Mouse (Mus musculus): ENCODE data around the gene Tlcd2. TPM values are rescaled to one million over a fixed set of nuclear protein-coding genes. Genes with fewer than 3 reads are reported as not detected.
A peak's percentile ranks its signal among the peaks of the same experiment; 100 is the strongest.

Gene Tlcd2
- total RNA-seq, 2 experiments from 2014 or later: 0.56 TPM; not detected in 1

DNA sequence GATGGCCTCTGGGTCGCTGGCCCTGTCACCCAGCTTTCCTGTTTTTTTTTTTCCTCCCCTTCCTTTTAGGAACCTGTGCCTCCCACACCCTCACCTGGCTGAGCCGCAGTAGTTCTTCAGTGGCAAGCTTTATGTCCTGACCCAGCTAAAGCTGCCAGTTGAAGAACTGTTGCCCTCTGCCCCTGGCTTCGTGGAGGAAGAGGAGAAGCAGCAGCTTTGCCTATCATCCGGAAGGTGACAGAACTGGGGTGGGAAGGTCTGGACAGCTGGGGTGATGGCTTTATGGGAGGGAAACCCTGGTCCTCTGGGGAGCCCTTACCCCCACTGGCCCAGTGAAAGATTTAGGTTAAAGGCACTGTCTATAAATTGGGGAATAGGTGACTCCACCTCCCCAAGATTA, 2.1 kb downstream of the Tlcd2 start:
- peak overlapping the region; percentile 23; the same call in 1 of the 2 replicates for H3K27ac ChIP-seq
- DNase-seq (ENCODE audit: low spot score in 2 of 2): no peak
- H3K4me3 ChIP-seq: no peak overlapping the region; the same call in 1 of the 2 replicates
- TF ChIP-seq CTCF (conservative IDR thresholded peaks at IDR 0.05): no peak

DNA sequence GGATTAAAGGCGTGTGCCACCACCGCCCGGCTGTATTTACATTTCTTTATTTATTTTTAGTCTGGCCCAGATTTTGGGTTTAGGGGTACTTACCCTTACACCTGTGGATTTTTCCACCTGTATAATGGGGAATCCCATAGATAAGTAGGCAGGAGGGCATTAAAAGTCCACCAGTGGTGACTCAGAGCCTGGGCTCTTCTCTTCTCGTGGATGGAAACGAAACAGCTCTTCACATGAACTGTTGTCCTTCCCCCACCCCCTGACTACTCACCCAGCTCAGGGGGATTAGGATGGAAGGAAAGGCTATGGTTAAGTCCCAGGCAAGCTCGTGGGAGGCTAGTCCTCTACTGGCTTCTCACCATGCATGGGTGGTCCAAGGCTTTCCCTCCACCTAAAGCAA, 2.9 kb downstream of the Tlcd2 start:
- Histone ChIP-seq H3K4me3 (no peak overlapping the region), H3K27ac (no peak overlapping the region)
- TF ChIP-seq CTCF (conservative IDR thresholded peaks at IDR 0.05): no peak
- DNase-seq (ENCODE audit: low spot score in 2 of 2): no peak

GRCm38 (mm10) chr11:75465051-75465450, 3.5 kb downstream of the Tlcd2 start:
- no peak for DNase-seq (ENCODE audit: low spot score in 2 of 2)
- Histone ChIP-seq H3K27ac (no peak overlapping the region), H3K4me3 (no peak overlapping the region)
- TF ChIP-seq CTCF (conservative IDR thresholded peaks at IDR 0.05): no peak

- no peak for DNase-seq (ENCODE audit: low spot score in 2 of 2)
- no peak overlapping the region for H3K4me3 ChIP-seq
- H3K27ac ChIP-seq: no peak overlapping the region
- peak; percentile 59 for TF ChIP-seq CTCF (conservative IDR thresholded peaks at IDR 0.05)
These were observed 5.4 kb downstream of the Tlcd2 start for GRCm38 (mm10) chr11:75466731-75467505.

- no peak for DNase-seq (ENCODE audit: low spot score in 2 of 2)
- TF ChIP-seq CTCF (conservative IDR thresholded peaks at IDR 0.05): 0 out of 2 replicates have a peak, but pooled peaks have one; percentile 18
- Histone ChIP-seq H3K27ac (no peak overlapping the region), H3K4me3 (peak overlapping the region; percentile 40)
These were observed 6.1 kb downstream of the Tlcd2 start for GRCm38 (mm10) chr11:75467512-75468215.

DNA sequence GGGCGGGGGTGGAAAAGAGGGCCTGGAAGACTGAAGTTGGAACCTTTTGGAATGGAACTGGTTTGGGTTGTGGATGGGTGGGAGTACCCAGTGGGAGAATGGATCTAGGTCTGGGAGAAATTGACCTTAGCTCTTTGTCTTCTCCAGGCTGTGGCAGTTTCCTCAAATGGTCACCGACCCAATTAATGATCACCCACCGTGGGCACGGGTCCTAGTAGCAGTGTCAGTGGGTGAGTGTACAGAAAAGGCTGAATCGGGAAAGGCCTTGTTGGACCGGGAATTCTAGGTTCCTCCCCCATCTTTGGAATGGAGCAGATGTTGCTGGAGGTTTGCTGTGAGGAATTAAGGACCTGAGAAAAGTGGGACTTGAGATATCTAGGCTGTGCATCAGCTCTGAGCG, 6.9 kb downstream of the Tlcd2 start:
- peak overlapping the region; percentile 40; the same call in 1 of the 2 replicates for H3K4me3 ChIP-seq
- DNase-seq (ENCODE audit: low spot score in 2 of 2): no peak
- TF ChIP-seq CTCF (conservative IDR thresholded peaks at IDR 0.05): no peak
- H3K27ac ChIP-seq: no peak overlapping the region

DNA sequence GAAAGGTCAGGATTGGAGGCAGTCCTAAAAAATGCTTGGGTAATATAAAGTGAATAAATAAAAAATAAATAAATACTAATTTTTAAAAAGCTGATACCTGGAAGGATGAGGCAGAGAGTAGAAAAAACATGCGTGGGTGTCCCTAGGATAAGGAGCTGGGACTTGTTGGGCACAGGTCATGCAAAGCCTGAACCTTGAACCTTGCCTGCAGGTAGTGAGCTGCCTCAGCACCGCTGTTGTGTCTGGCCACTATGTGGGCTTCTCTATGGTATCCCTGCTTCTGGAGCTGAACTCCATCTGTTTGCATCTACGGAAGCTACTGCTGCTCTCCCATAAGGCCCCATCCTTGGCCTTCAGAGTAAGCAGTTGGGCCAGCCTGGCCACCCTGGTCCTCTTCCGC, 7.7 kb downstream of the Tlcd2 start:
- no peak overlapping the region for H3K27ac ChIP-seq
- TF ChIP-seq CTCF (conservative IDR thresholded peaks at IDR 0.05): no peak

DNA sequence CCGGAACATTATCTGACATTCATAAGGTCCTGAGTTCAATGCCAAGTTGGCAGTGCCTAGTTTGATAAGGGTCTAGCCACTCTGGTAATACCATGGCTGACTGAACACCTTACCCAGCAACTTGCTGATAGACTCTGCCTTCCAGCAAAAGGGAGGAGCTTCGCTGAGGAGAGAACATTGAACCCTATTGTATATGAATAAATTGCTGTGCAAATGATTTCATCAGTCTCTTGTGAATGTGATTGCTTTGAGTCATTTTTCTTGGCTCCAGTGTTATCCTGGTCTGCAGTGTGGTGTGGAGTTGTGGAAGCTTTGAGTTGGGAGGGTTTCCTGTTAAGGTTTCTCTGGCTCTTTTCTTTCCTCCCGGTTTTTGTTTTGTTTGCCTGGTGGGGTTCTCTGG, 9.2 kb downstream of the Tlcd2 start:
- no peak for TF ChIP-seq CTCF (conservative IDR thresholded peaks at IDR 0.05)
- H3K27ac ChIP-seq: no peak overlapping the region
- no peak for DNase-seq (ENCODE audit: low spot score in 2 of 2)

More for the DNA sequence above, 7.7 kb downstream of the Tlcd2 start:
- DNase-seq (ENCODE audit: low spot score in 2 of 2): no peak
- H3K4me3 ChIP-seq: no peak overlapping the region

DNA sequence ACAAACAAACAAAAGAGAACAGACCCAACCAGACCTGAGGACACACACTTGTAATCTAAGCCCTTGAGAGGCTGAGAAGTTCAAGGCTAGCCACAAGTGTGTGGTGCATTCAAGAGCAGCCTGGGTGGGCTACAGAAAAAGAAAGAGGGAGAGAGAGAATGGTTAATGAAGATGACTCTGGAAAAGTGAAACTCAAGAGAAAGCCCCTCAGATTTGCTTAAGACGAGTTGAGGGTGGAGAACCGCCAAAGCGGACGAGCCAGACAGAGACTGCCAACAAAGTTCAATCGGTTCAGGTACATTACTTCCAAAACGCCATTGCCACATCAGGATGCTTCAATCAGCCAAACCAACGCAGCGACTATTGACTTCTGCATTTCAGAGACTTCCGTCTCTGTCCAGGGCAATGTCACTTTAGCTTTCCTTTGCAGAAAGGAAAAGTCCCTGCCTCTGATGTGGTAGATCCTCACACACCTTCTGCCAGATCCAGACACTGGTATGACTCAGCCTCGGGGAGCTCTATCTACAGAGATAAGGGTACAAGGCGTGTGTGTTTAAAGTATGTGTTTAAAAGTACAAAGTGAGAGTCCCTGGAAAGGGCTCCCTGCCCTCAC, 11.1 kb downstream of the Tlcd2 start:
- H3K4me3 ChIP-seq: no peak overlapping the region
- TF ChIP-seq CTCF (conservative IDR thresholded peaks at IDR 0.05): no peak
- DNase-seq (ENCODE audit: low spot score in 2 of 2): no peak
- H3K27ac ChIP-seq: no peak overlapping the region

More for the DNA sequence above, 9.2 kb downstream of the Tlcd2 start:
- no peak overlapping the region for H3K4me3 ChIP-seq

DNA sequence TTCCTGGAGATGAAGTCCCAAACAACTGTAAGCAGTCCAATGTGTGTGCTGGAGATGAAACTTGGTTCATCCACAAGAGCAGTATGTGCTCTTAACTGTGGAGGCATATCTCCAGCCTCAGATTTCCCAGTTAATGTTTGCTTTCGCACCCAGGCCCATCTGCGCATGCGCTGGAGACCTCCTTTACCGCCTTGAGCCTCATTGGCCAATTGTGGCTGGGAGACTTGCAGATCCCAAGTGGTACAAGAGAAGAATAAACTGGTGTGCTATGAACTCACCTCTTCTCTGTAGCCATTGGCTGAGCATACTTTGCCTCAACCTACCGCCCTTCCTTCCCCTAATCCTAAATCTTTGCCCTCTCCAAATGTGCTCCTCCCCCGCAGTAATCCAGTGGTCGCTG, 11.9 kb downstream of the Tlcd2 start:
- TF ChIP-seq CTCF (conservative IDR thresholded peaks at IDR 0.05): no peak
- no peak overlapping the region for H3K4me3 ChIP-seq
- H3K27ac ChIP-seq: no peak overlapping the region
- no peak for DNase-seq (ENCODE audit: low spot score in 2 of 2)

DNA sequence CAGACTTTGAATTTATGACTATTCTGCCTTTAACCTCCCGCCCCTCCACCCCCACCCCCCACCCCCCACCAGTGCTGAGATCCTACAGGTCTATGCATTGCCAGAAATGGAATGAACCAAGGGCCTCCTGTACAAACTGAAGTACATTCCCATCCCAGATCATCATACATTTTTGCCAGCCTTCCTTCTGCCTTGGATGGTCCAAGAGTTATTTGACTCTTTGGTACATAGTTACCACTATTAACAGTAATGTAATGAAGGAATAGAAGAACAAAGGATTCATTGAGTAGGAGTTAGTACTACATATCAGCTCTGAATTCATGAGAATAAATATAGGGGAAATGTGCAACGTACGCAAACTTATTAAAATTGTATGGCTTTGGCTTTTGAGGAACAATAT, 24.7 kb downstream of the Tlcd2 start:
- DNase-seq (ENCODE audit: low spot score in 2 of 2): no peak
- Histone ChIP-seq H3K27ac (peak overlapping the region; percentile 69; the same call in 1 of the 2 replicates), H3K4me3 (peak overlapping the region; percentile 91)
- TF ChIP-seq CTCF (conservative IDR thresholded peaks at IDR 0.05): no peak

GRCm38 (mm10) chr11:75486601-75487285, 25.2 kb downstream of the Tlcd2 start, which contains the start of gene Prpf8:
Gene Prpf8, plus strand, starts transcription at chr11:75486816.
- no peak for TF ChIP-seq CTCF (conservative IDR thresholded peaks at IDR 0.05)
- H3K4me3 ChIP-seq: peak within 1 kb of the TSS; percentile 91
- H3K27ac ChIP-seq: peak within 1 kb of the TSS; percentile 98
- DNase-seq (ENCODE audit: low spot score in 2 of 2): peak; percentile 98 to 99
